Mouse (Mus musculus) CD4-positive, CD25-positive, alpha-beta regulatory T cell, adult 2 months (primary cell): ENCODE data around the gene Cyp4a32.
"Not testable (repeated sequence)": the region's sequence is repeated elsewhere in the genome, so short reads cannot be mapped to it uniquely, and the experiment has no call there.

Experiments used
- DNase-seq: peaks from one replicate; pipeline ENCODE4 v3.0.0-alpha.2; 2012; ENCODE audit warnings: low read depth, low spot score

Gene Cyp4a32

GRCm38 (mm10) chr4:115600611-115601010 lies at the start of gene Cyp4a32:
Gene Cyp4a32 (plus strand): TSS chr4:115600969.
- not testable (repeated sequence) for DNase-seq

GRCm38 (mm10) chr4:115552726-115553125 lies 48.0 kb upstream of the Cyp4a32 start:
- DNase-seq, result no peak

- DNase-seq, result no peak
Observed at GRCm38 (mm10) chr4:115555513-115555912, 45.3 kb upstream of the Cyp4a32 start.

- DNase-seq, result no peak
Observed at GRCm38 (mm10) chr4:115557861-115558561, 42.8 kb upstream of the Cyp4a32 start.

- DNase-seq, result not testable (repeated sequence)
Observed at GRCm38 (mm10) chr4:115561236-115561635, 39.5 kb upstream of the Cyp4a32 start.

GRCm38 (mm10) chr4:115563401-115563800 lies 37.4 kb upstream of the Cyp4a32 start, which contains the start of gene Cyp4a31:
Gene Cyp4a31 (plus strand): TSS chr4:115563649.
- DNase-seq, result no peak

- not testable (repeated sequence) for DNase-seq
Observed at GRCm38 (mm10) chr4:115564469-115565225, 36.1 kb upstream of the Cyp4a32 start.

GRCm38 (mm10) chr4:115575255-115575654 lies 25.5 kb upstream of the Cyp4a32 start:
- DNase-seq, result no peak

- no peak for DNase-seq
Observed at GRCm38 (mm10) chr4:115575776-115576175, 25.0 kb upstream of the Cyp4a32 start.

GRCm38 (mm10) chr4:115583036-115583435 lies 17.7 kb upstream of the Cyp4a32 start:
- no peak for DNase-seq

GRCm38 (mm10) chr4:115596357-115596756 lies 4.4 kb upstream of the Cyp4a32 start:
- DNase-seq, result no peak

GRCm38 (mm10) chr4:115596824-115597336 lies 3.9 kb upstream of the Cyp4a32 start:
- DNase-seq, result no peak

GRCm38 (mm10) chr4:115614005-115614404 lies 13.2 kb downstream of the Cyp4a32 start:
- no peak for DNase-seq

- not testable (repeated sequence) for DNase-seq
Observed at GRCm38 (mm10) chr4:115625560-115625959, 24.8 kb downstream of the Cyp4a32 start.

- DNase-seq, result no peak
Observed at GRCm38 (mm10) chr4:115642967-115643754, 42.4 kb downstream of the Cyp4a32 start.

GRCm38 (mm10) chr4:115645371-115645770 lies 44.6 kb downstream of the Cyp4a32 start:
- DNase-seq, result no peak

- no peak for DNase-seq
Observed at GRCm38 (mm10) chr4:115647580-115647979, 46.8 kb downstream of the Cyp4a32 start, which contains the start of gene Cyp4b1. Gene Cyp4b1 (minus strand): TSS chr4:115647723.

GRCm38 (mm10) chr4:115648752-115649151 lies 48.0 kb downstream of the Cyp4a32 start:
- no peak for DNase-seq

- no peak for DNase-seq
Observed at GRCm38 (mm10) chr4:115649344-115649743, 48.6 kb downstream of the Cyp4a32 start.

- no peak for DNase-seq
Observed at GRCm38 (mm10) chr4:115650866-115651265, 50.1 kb downstream of the Cyp4a32 start.

GRCm38 (mm10) chr4:115655841-115656534 lies 55.2 kb downstream of the Cyp4a32 start:
- not testable (repeated sequence) for DNase-seq
